Mouse (Mus musculus): Measurements from ENCODE around the gene Gm5767. TPM values are rescaled to one million over a fixed set of nuclear protein-coding genes. Genes with fewer than 3 reads are reported as not detected.

The Gm5767 gene
- polyA plus RNA-seq, 2 experiments: 0.07 TPM; not detected in 1

GRCm38 (mm10) chr16:8672350-8672687, 8.3 kb upstream of the Gm5767 start:
- DNase-seq (ENCODE audit: low read depth in 3 of 3, low spot score in 3 of 3): no peak
- Histone ChIP-seq H3K27me3 (ENCODE audit: control insufficient read depth, insufficient read depth, low read length) (no peaks in the 10 kb centered on the region), H3K9me3 (ENCODE audit: control insufficient read depth, low read length) (no peaks in the 10 kb centered on the region), H3K4me3 (ENCODE audit: insufficient read depth in 1 of 2, low read depth in 2 of 2, low read length in 2 of 2) (peak overlapping the region; percentile 60 to 80), H3K27ac (peak overlapping the region; percentile 84), H3K4me1 (replicated peaks; ENCODE audit: control insufficient read depth in 2 of 2, insufficient read depth in 2 of 2, low read length in 1 of 2) (peaks cover 58 to 73% of the 10 kb centered on the region in 2 experiments), H3K4me2 (ENCODE audit: low read depth) (peak overlapping the region; percentile 95), H3K36me3 (replicated peaks; ENCODE audit: control insufficient read depth, insufficient read depth, low read depth) (peaks cover 7% of the 10 kb centered on the region), H3K9ac (replicated peaks) (peak overlapping the region; percentile 85)
- under 1% methylated on average over 18 of the region's 18 CpGs for WGBS (ENCODE audit: insufficient replicate concordance)
- no peak for ATAC-seq (ENCODE audit: insufficient read depth)
- TF ChIP-seq EP300 (IDR thresholded peaks at IDR 0.05; ENCODE audit: low read depth) (peak; percentile 16; the same call in 1 of the 2 replicates), CTCF (IDR thresholded peaks at IDR 0.05; ENCODE audit: low read depth) (no peak)

GRCm38 (mm10) chr16:8672811-8673210, 7.8 kb upstream of the Gm5767 start:
- DNase-seq (ENCODE audit: low read depth in 3 of 3, low spot score in 3 of 3): no peak
- no peak for ATAC-seq (ENCODE audit: insufficient read depth)

GRCm38 (mm10) chr16:8673343-8673742, 7.2 kb upstream of the Gm5767 start:
- Histone ChIP-seq H3K9me3 (ENCODE audit: control insufficient read depth, low read length) (no peaks in the 10 kb centered on the region), H3K36me3 (replicated peaks; ENCODE audit: control insufficient read depth, insufficient read depth, low read depth) (peaks cover 7% of the 10 kb centered on the region), H3K4me1 (replicated peaks; ENCODE audit: control insufficient read depth in 2 of 2, insufficient read depth in 2 of 2, low read length in 1 of 2) (peaks cover 57 to 72% of the 10 kb centered on the region in 2 experiments), H3K4me2 (ENCODE audit: low read depth) (peak overlapping the region; percentile 95), H3K9ac (replicated peaks) (peak overlapping the region; percentile 25; the same call in 1 of the 2 replicates), H3K4me3 (ENCODE audit: insufficient read depth in 1 of 2, low read depth in 2 of 2, low read length in 2 of 2) (no peak overlapping the region), H3K27ac (no peak overlapping the region; the same call in none of the 2 replicates), H3K27me3 (ENCODE audit: control insufficient read depth, insufficient read depth, low read length) (no peaks in the 10 kb centered on the region)
- WGBS (ENCODE audit: insufficient replicate concordance): 51% methylated on average over 6 of the region's 6 CpGs
- no peak for DNase-seq (ENCODE audit: low read depth in 3 of 3, low spot score in 3 of 3)
- TF ChIP-seq EP300 (IDR thresholded peaks at IDR 0.05; ENCODE audit: low read depth) (no peak), CTCF (IDR thresholded peaks at IDR 0.05; ENCODE audit: low read depth) (no peak)
- ATAC-seq (ENCODE audit: insufficient read depth): no peak

More at GRCm38 (mm10) chr16:8672811-8673210, 7.8 kb upstream of the Gm5767 start:
- Histone ChIP-seq H3K36me3 (replicated peaks; ENCODE audit: control insufficient read depth, insufficient read depth, low read depth) (peaks cover 7% of the 10 kb centered on the region), H3K9ac (replicated peaks) (peak overlapping the region; percentile 85), H3K4me2 (ENCODE audit: low read depth) (peak overlapping the region; percentile 95), H3K4me1 (replicated peaks; ENCODE audit: control insufficient read depth in 2 of 2, insufficient read depth in 2 of 2, low read length in 1 of 2) (peaks cover 57 to 73% of the 10 kb centered on the region in 2 experiments), H3K27me3 (ENCODE audit: control insufficient read depth, insufficient read depth, low read length) (no peaks in the 10 kb centered on the region), H3K4me3 (ENCODE audit: insufficient read depth in 1 of 2, low read depth in 2 of 2, low read length in 2 of 2) (peak overlapping the region in 1 of 2 experiments; percentile 80; a peak in 2 of 4 replicates), H3K27ac (peak overlapping the region; percentile 84), H3K9me3 (ENCODE audit: control insufficient read depth, low read length) (no peaks in the 10 kb centered on the region)
- TF ChIP-seq EP300 (IDR thresholded peaks at IDR 0.05; ENCODE audit: low read depth): no peak
- TF ChIP-seq CTCF (IDR thresholded peaks at IDR 0.05; ENCODE audit: low read depth): no peak

GRCm38 (mm10) chr16:8674165-8674564, 6.4 kb upstream of the Gm5767 start:
- H3K27ac ChIP-seq: no peak overlapping the region
- 1% methylated on average over 8 of the region's 8 CpGs for WGBS (ENCODE audit: insufficient replicate concordance)
- ATAC-seq (ENCODE audit: insufficient read depth): no peak
- H3K9me3 ChIP-seq (ENCODE audit: control insufficient read depth, low read length): no peaks in the 10 kb centered on the region
- TF ChIP-seq CTCF (IDR thresholded peaks at IDR 0.05; ENCODE audit: low read depth) (peak; percentile 94), EP300 (IDR thresholded peaks at IDR 0.05; ENCODE audit: low read depth) (no peak)
- DNase-seq (ENCODE audit: low read depth in 3 of 3, low spot score in 3 of 3): peak; percentile 59 to 72 (median 61)
- H3K4me3 ChIP-seq (ENCODE audit: insufficient read depth in 1 of 2, low read depth in 2 of 2, low read length in 2 of 2): no peak overlapping the region
- H3K27me3 ChIP-seq (ENCODE audit: control insufficient read depth, insufficient read depth, low read length): no peaks in the 10 kb centered on the region
- H3K36me3 ChIP-seq (replicated peaks; ENCODE audit: control insufficient read depth, insufficient read depth, low read depth): peaks cover under 1% of the 10 kb centered on the region; the same call in 1 of the 2 replicates
- no peak overlapping the region; the same call in 1 of the 2 replicates for H3K9ac ChIP-seq (replicated peaks)
- peak overlapping the region; percentile 58 for H3K4me2 ChIP-seq (ENCODE audit: low read depth)
- peaks cover 66 to 79% of the 10 kb centered on the region in 2 experiments for H3K4me1 ChIP-seq (replicated peaks; ENCODE audit: control insufficient read depth in 2 of 2, insufficient read depth in 2 of 2, low read length in 1 of 2)

DNA sequence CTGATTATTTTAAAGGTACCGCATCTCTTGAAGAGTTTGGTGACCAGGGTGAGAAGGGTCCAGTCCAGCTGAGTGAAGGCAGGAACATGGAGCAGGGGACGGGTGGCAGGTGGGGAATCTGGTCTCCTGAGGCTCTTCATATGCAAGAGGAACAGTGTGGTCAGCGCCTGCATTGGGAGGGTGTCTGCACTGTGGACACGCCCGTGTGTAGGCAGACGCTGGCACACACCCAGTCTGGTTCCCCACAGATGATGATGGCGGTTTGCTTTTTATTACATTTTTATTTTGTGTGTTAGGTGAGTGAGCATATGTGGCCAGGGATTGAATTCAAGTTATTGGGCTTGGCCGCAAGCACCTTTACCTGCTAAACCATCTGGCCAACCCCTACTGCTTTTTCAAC, 5.0 kb upstream of the Gm5767 start:
- Histone ChIP-seq H3K4me3 (ENCODE audit: insufficient read depth in 1 of 2, low read depth in 2 of 2, low read length in 2 of 2) (peak overlapping the region in 1 of 2 experiments; percentile 30; a peak in 3 of 4 replicates), H3K9ac (replicated peaks) (peak overlapping the region; percentile 76), H3K27ac (peak overlapping the region; percentile 98), H3K36me3 (replicated peaks; ENCODE audit: control insufficient read depth, insufficient read depth, low read depth) (no peaks in the 10 kb centered on the region), H3K4me1 (replicated peaks; ENCODE audit: control insufficient read depth in 2 of 2, insufficient read depth in 2 of 2, low read length in 1 of 2) (peaks cover 63 to 76% of the 10 kb centered on the region in 2 experiments), H3K9me3 (ENCODE audit: control insufficient read depth, low read length) (no peaks in the 10 kb centered on the region), H3K4me2 (ENCODE audit: low read depth) (peak overlapping the region; percentile 77), H3K27me3 (ENCODE audit: control insufficient read depth, insufficient read depth, low read length) (no peaks in the 10 kb centered on the region)
- peak; percentile 31; the same call in 1 of the 2 replicates for ATAC-seq (ENCODE audit: insufficient read depth)
- whole genome bisulfite sequencing (ENCODE audit: insufficient replicate concordance): 34% methylated on average over 8 of the region's 8 CpGs
- DNase-seq (ENCODE audit: low read depth in 3 of 3, low spot score in 3 of 3): peak in 2 of 3 experiments; percentile 46 to 57
- TF ChIP-seq EP300 (IDR thresholded peaks at IDR 0.05; ENCODE audit: low read depth) (no peak), CTCF (IDR thresholded peaks at IDR 0.05; ENCODE audit: low read depth) (no peak)
